In the genomic region with DNA sequence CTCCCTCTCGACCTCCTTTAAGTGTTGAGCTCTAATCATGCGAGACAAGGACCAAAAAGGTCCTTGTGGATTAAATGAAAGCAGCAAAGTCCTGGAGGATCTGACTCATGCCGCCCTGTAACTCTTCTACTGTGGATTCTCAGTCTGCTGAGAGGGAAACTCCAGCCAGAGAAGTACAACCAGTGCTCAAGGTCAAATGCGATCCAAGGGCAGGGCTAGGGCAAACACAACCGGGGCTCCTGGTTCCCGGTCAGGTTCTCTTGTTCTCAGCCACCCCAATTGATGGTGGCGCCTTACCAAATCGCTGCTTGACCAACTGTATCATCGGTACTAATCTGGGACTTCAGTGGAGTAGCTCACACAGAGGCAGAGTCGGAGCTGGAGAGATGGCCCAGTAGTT, we compare ENCODE assay signal across 14 mouse cellular contexts. TPM values are rescaled to one million over a fixed set of nuclear protein-coding genes. Genes with fewer than 3 reads are reported as not detected.
A peak's percentile ranks its signal among the peaks of the same experiment; 100 is the strongest.
DNase-seq lines count a peak whose midpoint lies in the region; ATAC-seq and TF ChIP-seq lines count a peak whose summit lies in the region.
"Had no signal": no experiment of that assay in that cellular context is flagged by ENCODE, and none has a peak within 500 bp of the region (broad histone marks: within the 10 kb centered on the region; RNA-seq: fewer than 3 reads in every experiment).

No protein-coding gene starts in this region.

- no peak overlapping the region for H3K4me3 ChIP-seq in left cerebral cortex, adult 2 months
- no peak overlapping the region for H3K4me3 ChIP-seq in heart, postnatal 0 days (ENCODE audit: low read depth, low read length)
- H3K4me3 ChIP-seq: erythroblast, embryonic 14.5 days had no signal

- TF ChIP-seq EP300 in heart, postnatal 0 days (IDR thresholded peaks at IDR 0.05; ENCODE audit: low read depth), result no peak

- 51% methylated on average over 10 of the region's 10 CpGs for WGBS in heart, postnatal 0 days

- intact Hi-C loops in left cerebral cortex, adult 2 months (cut with DNase I), result no loop called here
- intact Hi-C loops in left cerebral cortex, postnatal 25 days (cut with DNase I), result no loop called here

- H3K4me2 ChIP-seq in heart, postnatal 0 days (ENCODE audit: low read depth, low read length), result no peak overlapping the region

- no peaks in the 10 kb centered on the region for H3K27me3 ChIP-seq in heart, postnatal 0 days (ENCODE audit: control insufficient read depth, insufficient read depth, low read length)

- no peak overlapping the region; the same call in 1 of the 2 replicates for H3K9ac ChIP-seq in heart, postnatal 0 days (replicated peaks; ENCODE audit: low read depth, low read length)

- H3K9me3 ChIP-seq in heart, postnatal 0 days (replicated peaks; ENCODE audit: control insufficient read depth, low read length), result no peaks in the 10 kb centered on the region
- H3K9me3 ChIP-seq: G1E had no signal

- no peak for ATAC-seq in CD4-positive, CD25-positive, alpha-beta regulatory T cell, adult 4 months
- ATAC-seq in heart, postnatal 0 days (ENCODE audit: insufficient read depth, low read depth), result no peak
- ATAC-seq in erythroid progenitor cell, adult 5-6 weeks (replicated peaks; ENCODE audit: low FRiP score, poor library complexity, severe bottlenecking), result no peak

- H3K4me1 ChIP-seq in heart, postnatal 0 days (ENCODE audit: control insufficient read depth, insufficient read depth), result peaks cover 62% of the 10 kb centered on the region

- H3K36me3 ChIP-seq in heart, postnatal 0 days (replicated peaks; ENCODE audit: control insufficient read depth, insufficient read depth, low read length), result no peaks in the 10 kb centered on the region

- DNase-seq in CD4-positive, CD25-positive, alpha-beta regulatory T cell, adult 2 months (ENCODE audit: low read depth, low spot score), result peak; percentile 13
- DNase-seq in left cerebral cortex, adult 2 months (ENCODE audit: extremely low spot score in 1 of 2, low spot score in 2 of 2), result no peak
- no peak for DNase-seq in left cerebral cortex, postnatal 25 days (ENCODE audit: low spot score in 2 of 2)
- DNase-seq in heart, postnatal 0 days (ENCODE audit: low spot score), result no peak
- DNase-seq in lung, postnatal 36 days, result peak; percentile 42
- DNase-seq in frontal cortex, postnatal 25 days (ENCODE audit: low spot score in 2 of 2), result no peak
- DNase-seq: adrenal gland, postnatal 25 days; gastrocnemius, postnatal 25 days; midbrain, embryonic 14.5 days; thymus, adult 2 months had no signal

- TF ChIP-seq CTCF in left cerebral cortex, adult 2 months (IDR thresholded peaks at IDR 0.05), result no peak
- TF ChIP-seq CTCF in heart, postnatal 0 days (IDR thresholded peaks at IDR 0.05; ENCODE audit: low read depth), result no peak

- H3K27ac ChIP-seq in left cerebral cortex, adult 2 months, result 0 out of 2 replicates have a peak overlapping the region, but pooled peaks have one; percentile 4
- peak overlapping the region; percentile 57 for H3K27ac ChIP-seq in heart, postnatal 0 days (ENCODE audit: low read depth)

RNA-seq across cellular contexts. Expression of a gene that starts 12.8 kb away (rescaled TPM):
- polyA plus RNA-seq in CD4-positive, CD25-positive, alpha-beta regulatory T cell, adult 4 months (2017; shearing (Covaris generic)), result 100 to 1,000 TPM in 1 of 2 experiments, 10 to 100 TPM in 1; 73.4 to 102 TPM
- total RNA-seq in left cerebral cortex, adult 2 months (2021), result 10 to 100 TPM; 57.1 to 75.2 TPM
- total RNA-seq in left cerebral cortex, postnatal 25 days (2021), result 10 to 100 TPM; 48.1 to 50.7 TPM
- 18.6 and 28.6 TPM in 2 replicates for total RNA-seq in heart, postnatal 0 days (2014; rRNA removed; ENCODE audit: low replicate concordance)
- polyA plus RNA-seq in heart, postnatal 0 days (2015; fragmentation: Nextera tagmentation; extraction: Ambion mirVana), result 11.4 and 13.1 TPM in 2 replicates
- total RNA-seq in erythroid progenitor cell, adult 5-6 weeks (2015; ENCODE audit: low replicate concordance), result 241 and 246 TPM in 2 replicates
- 163 and 208 TPM in 2 replicates for total RNA-seq in erythroid progenitor cell, adult 5-6 weeks (2017; ENCODE audit: low replicate concordance)

RNA-seq across cellular contexts. Expression of a gene that starts 51.6 kb away (rescaled TPM):
- polyA plus RNA-seq in CD4-positive, CD25-positive, alpha-beta regulatory T cell, adult 4 months (2017; shearing (Covaris generic)), result 10 to 100 TPM; 55.3 to 58.5 TPM
- 10 to 100 TPM; 33.2 to 33.8 TPM for total RNA-seq in left cerebral cortex, adult 2 months (2021)
- total RNA-seq in left cerebral cortex, postnatal 25 days (2021), result 10 to 100 TPM; 31.0 to 33.4 TPM
- 21.1 and 22.7 TPM in 2 replicates for total RNA-seq in heart, postnatal 0 days (2014; rRNA removed; ENCODE audit: low replicate concordance)
- polyA plus RNA-seq in heart, postnatal 0 days (2015; fragmentation: Nextera tagmentation; extraction: Ambion mirVana), result 29.2 and 32.5 TPM in 2 replicates
- total RNA-seq in erythroid progenitor cell, adult 5-6 weeks (2015; ENCODE audit: low replicate concordance), result 4.7 and 8.0 TPM in 2 replicates
- total RNA-seq in erythroid progenitor cell, adult 5-6 weeks (2017; ENCODE audit: low replicate concordance), result 13.9 and 21.3 TPM in 2 replicates

RNA-seq across cellular contexts. Expression of a gene that starts 58.2 kb away (rescaled TPM):
- 10 to 100 TPM; 35.2 to 37.9 TPM for polyA plus RNA-seq in CD4-positive, CD25-positive, alpha-beta regulatory T cell, adult 4 months (2017; shearing (Covaris generic))
- total RNA-seq in left cerebral cortex, adult 2 months (2021), result 10 to 100 TPM; 26.6 to 27.6 TPM
- total RNA-seq in left cerebral cortex, postnatal 25 days (2021), result 10 to 100 TPM; 27.5 to 29.3 TPM
- 25.7 and 28.9 TPM in 2 replicates for total RNA-seq in heart, postnatal 0 days (2014; rRNA removed; ENCODE audit: low replicate concordance)
- polyA plus RNA-seq in heart, postnatal 0 days (2015; fragmentation: Nextera tagmentation; extraction: Ambion mirVana), result 23.3 and 24.1 TPM in 2 replicates
- total RNA-seq in erythroid progenitor cell, adult 5-6 weeks (2015; ENCODE audit: low replicate concordance), result 8.6 and 17.2 TPM in 2 replicates
- 3.6 and 9.0 TPM in 2 replicates for total RNA-seq in erythroid progenitor cell, adult 5-6 weeks (2017; ENCODE audit: low replicate concordance)

Comparison
In these comparisons a context has a peak if more than half of its experiments do, and no peak if none do; other contexts are left out.
1. DNase-seq: peak in CD4-positive, CD25-positive, alpha-beta regulatory T cell, adult 2 months (single experiment) and lung, postnatal 36 days (single experiment); none in left cerebral cortex, adult 2 months (0 of 2), left cerebral cortex, postnatal 25 days (0 of 2), heart, postnatal 0 days (single experiment) and frontal cortex, postnatal 25 days (0 of 2).